Mouse (Mus musculus) liver, embryonic 12.5 days (tissue): ENCODE results near the gene 4930539E08Rik. TPM values are rescaled to one million over a fixed set of nuclear protein-coding genes. Genes with fewer than 3 reads are reported as not detected.

Experiments used
- ATAC-seq: fragments of 200-750 bp; cut with Nextera tagmentation; 2 replicates; pipeline ENCODE4 v1.8.0; 2017; ENCODE audit warnings: moderate number of reproducible peaks, mild to moderate bottlenecking, moderate library complexity
- H3K27ac ChIP-seq: fragments of 300-500 bp; sonication (generic); 2 replicates; pipeline ENCODE4 v1.5.1; 2016; ENCODE audit warnings: mild to moderate bottlenecking
- H3K27me3 ChIP-seq: fragments of 300-500 bp; sonication (generic); replicated peaks from 2 replicates; pipeline ENCODE4 v1.6.1; 2016; ENCODE audit warnings: mild to moderate bottlenecking, moderate library complexity
- H3K36me3 ChIP-seq: fragments of 300-500 bp; sonication (generic); 2 replicates; pipeline ENCODE4 v1.6.1; 2016; ENCODE audit warnings: mild to moderate bottlenecking, moderate library complexity
- H3K4me1 ChIP-seq: fragments of 300-500 bp; sonication (generic); 2 replicates; pipeline ENCODE4 v1.6.1; 2016
- H3K4me2 ChIP-seq: fragments of 300-500 bp; sonication (generic); 2 replicates; pipeline ENCODE4 v1.6.1; 2016; ENCODE audit warnings: mild to moderate bottlenecking, moderate library complexity
- H3K4me3 ChIP-seq: fragments of 300-500 bp; sonication (generic); 2 replicates; pipeline ENCODE4 v1.5.1; 2016; ENCODE audit warnings: mild to moderate bottlenecking, moderate library complexity
- H3K9ac ChIP-seq: fragments of 300-500 bp; sonication (generic); 2 replicates; pipeline ENCODE4 v1.6.1; 2016; ENCODE audit warnings: mild to moderate bottlenecking, moderate library complexity
- H3K9me3 ChIP-seq: fragments of 300-500 bp; sonication (generic); replicated peaks from 2 replicates; pipeline ENCODE4 v1.6.1; 2016; ENCODE audit warnings: mild to moderate bottlenecking, moderate library complexity
- WGBS: fragments of 180-500 bp; shearing (Covaris S2); methylation state at CpG from one replicate; pipeline ENCODE4 v1.1.7; 2016; ENCODE audit not compliant: insufficient replicate concordance; 5-methylcytosine and 5-hydroxymethylcytosine counted together
- polyA plus RNA-seq: library from polyadenylated mRNA; unstranded; fragments of >200 nt; fragmentation: Nextera tagmentation; extraction: Ambion mirVana; gene quantifications from 2 replicates; pipeline ENCODE4 v1.2.1, GENCODE M21; 2016

4930539E08Rik gene
- polyA plus RNA-seq, 1 experiment from 2014 or later: 0.17 TPM

- H3K27ac ChIP-seq: no peak overlapping the region
- H3K4me1 ChIP-seq: 0 out of 2 replicates have a peak, but pooled peaks cover 5% of the 10 kb centered on the region
- H3K9ac ChIP-seq: no peak overlapping the region
- 55% methylated on average over 9 of the region's 9 CpGs for WGBS
- no peak overlapping the region for H3K4me2 ChIP-seq
- no peaks in the 10 kb centered on the region for H3K9me3 ChIP-seq
- peaks cover 22% of the 10 kb centered on the region; the same call in 1 of the 2 replicates for H3K27me3 ChIP-seq
- H3K36me3 ChIP-seq: no peaks in the 10 kb centered on the region
- H3K4me3 ChIP-seq: no peak overlapping the region
- no peak for ATAC-seq
Measured at GRCm38 (mm10) chr17:28869412-28870110, 45.6 kb downstream of the 4930539E08Rik start.

GRCm38 (mm10) chr17:28867381-28867780, 47.7 kb downstream of the 4930539E08Rik start:
- ATAC-seq: no peak
- Histone ChIP-seq H3K36me3 (no peaks in the 10 kb centered on the region), H3K4me3 (no peak overlapping the region), H3K4me2 (no peak overlapping the region), H3K27me3 (0 out of 2 replicates have a peak, but pooled peaks cover 15% of the 10 kb centered on the region), H3K9me3 (no peaks in the 10 kb centered on the region), H3K4me1 (0 out of 2 replicates have a peak, but pooled peaks cover 5% of the 10 kb centered on the region), H3K27ac (no peak overlapping the region), H3K9ac (no peak overlapping the region)
- WGBS: 53% methylated on average over 4 of the region's 4 CpGs

GRCm38 (mm10) chr17:28866921-28867320, 48.2 kb downstream of the 4930539E08Rik start:
- no peak overlapping the region for H3K4me2 ChIP-seq
- no peak overlapping the region for H3K9ac ChIP-seq
- no peaks in the 10 kb centered on the region for H3K36me3 ChIP-seq
- H3K4me1 ChIP-seq: 0 out of 2 replicates have a peak, but pooled peaks cover 5% of the 10 kb centered on the region
- no peak overlapping the region for H3K4me3 ChIP-seq
- ATAC-seq: no peak
- H3K27ac ChIP-seq: no peak overlapping the region
- H3K27me3 ChIP-seq: 0 out of 2 replicates have a peak, but pooled peaks cover 16% of the 10 kb centered on the region
- no peaks in the 10 kb centered on the region for H3K9me3 ChIP-seq

GRCm38 (mm10) chr17:28864464-28864863, 50.7 kb downstream of the 4930539E08Rik start:
- Histone ChIP-seq H3K4me3 (no peak overlapping the region), H3K4me2 (no peak overlapping the region), H3K27ac (no peak overlapping the region), H3K27me3 (peaks cover 15% of the 10 kb centered on the region; the same call in 1 of the 2 replicates), H3K36me3 (no peaks in the 10 kb centered on the region), H3K4me1 (0 out of 2 replicates have a peak, but pooled peaks cover 2% of the 10 kb centered on the region), H3K9me3 (no peaks in the 10 kb centered on the region), H3K9ac (no peak overlapping the region)
- 64% methylated on average over 6 of the region's 6 CpGs for WGBS
- ATAC-seq: no peak

GRCm38 (mm10) chr17:28863926-28864325, 51.2 kb downstream of the 4930539E08Rik start:
- no peak for ATAC-seq
- no peak overlapping the region for H3K27ac ChIP-seq
- no peak overlapping the region for H3K4me3 ChIP-seq
- H3K4me1 ChIP-seq: no peaks in the 10 kb centered on the region
- H3K4me2 ChIP-seq: no peak overlapping the region
- 45% methylated on average over 7 of the region's 7 CpGs for WGBS
- no peaks in the 10 kb centered on the region for H3K9me3 ChIP-seq
- peaks cover 17% of the 10 kb centered on the region for H3K27me3 ChIP-seq
- no peaks in the 10 kb centered on the region for H3K36me3 ChIP-seq
- no peak overlapping the region for H3K9ac ChIP-seq

- Histone ChIP-seq H3K4me3 (no peak within 1 kb of the TSS), H3K9me3 (peaks cover 4% of the 10 kb centered on the region; the same call in 1 of the 2 replicates), H3K4me1 (0 out of 2 replicates have a peak, but pooled peaks cover 8% of the 10 kb centered on the region), H3K27me3 (peaks cover 36% of the 10 kb centered on the region), H3K27ac (no peak within 1 kb of the TSS), H3K36me3 (no peaks in the 10 kb centered on the region), H3K9ac (no peak within 1 kb of the TSS), H3K4me2 (no peak within 1 kb of the TSS)
- WGBS: 31% methylated on average over 12 of the region's 12 CpGs
- 0 out of 2 replicates have a peak, but pooled peaks have one; percentile 13 for ATAC-seq
Measured at GRCm38 (mm10) chr17:28858205-28858604, 56.9 kb downstream of the 4930539E08Rik start, which contains the start of gene Pnpla1. Gene Pnpla1 (plus strand): TSS chr17:28858411.

- no peak overlapping the region for H3K4me3 ChIP-seq
- no peak overlapping the region for H3K9ac ChIP-seq
- H3K27me3 ChIP-seq: peaks cover 33% of the 10 kb centered on the region
- no peak for ATAC-seq
- no peaks in the 10 kb centered on the region for H3K36me3 ChIP-seq
- WGBS: 39% methylated on average over 3 of the region's 3 CpGs
- H3K4me1 ChIP-seq: 0 out of 2 replicates have a peak, but pooled peaks cover 8% of the 10 kb centered on the region
- H3K9me3 ChIP-seq: peaks cover 4% of the 10 kb centered on the region; the same call in 1 of the 2 replicates
- no peak overlapping the region for H3K4me2 ChIP-seq
- H3K27ac ChIP-seq: no peak overlapping the region
Measured at GRCm38 (mm10) chr17:28856030-28856429, 59.1 kb downstream of the 4930539E08Rik start.

- no peak overlapping the region for H3K9ac ChIP-seq
- no peaks in the 10 kb centered on the region for H3K36me3 ChIP-seq
- H3K4me2 ChIP-seq: no peak overlapping the region
- H3K4me1 ChIP-seq: 0 out of 2 replicates have a peak, but pooled peaks cover 8% of the 10 kb centered on the region
- H3K27ac ChIP-seq: no peak overlapping the region
- ATAC-seq: no peak
- H3K27me3 ChIP-seq: peaks cover 33% of the 10 kb centered on the region
- no peak overlapping the region for H3K4me3 ChIP-seq
- WGBS: 62% methylated on average over 9 of the region's 9 CpGs
- peaks cover 4% of the 10 kb centered on the region; the same call in 1 of the 2 replicates for H3K9me3 ChIP-seq
Measured at GRCm38 (mm10) chr17:28855166-28855885, 59.8 kb downstream of the 4930539E08Rik start.

- no peak for ATAC-seq
- Histone ChIP-seq H3K27ac (no peak overlapping the region), H3K9ac (no peak overlapping the region), H3K27me3 (peaks cover 27% of the 10 kb centered on the region), H3K4me1 (0 out of 2 replicates have a peak, but pooled peaks cover 8% of the 10 kb centered on the region), H3K4me3 (no peak overlapping the region), H3K36me3 (no peaks in the 10 kb centered on the region), H3K9me3 (peaks cover 4% of the 10 kb centered on the region; the same call in 1 of the 2 replicates), H3K4me2 (no peak overlapping the region)
- WGBS: 62% methylated on average over 7 of the region's 7 CpGs
Measured at GRCm38 (mm10) chr17:28854377-28854776, 60.7 kb downstream of the 4930539E08Rik start.

- H3K4me3 ChIP-seq: no peak overlapping the region
- H3K9ac ChIP-seq: no peak overlapping the region
- no peaks in the 10 kb centered on the region; the same call in 1 of the 2 replicates for H3K27me3 ChIP-seq
- H3K4me2 ChIP-seq: no peak overlapping the region
- H3K36me3 ChIP-seq: no peaks in the 10 kb centered on the region
- WGBS: 81% methylated on average over 5 of the region's 5 CpGs
- no peak for ATAC-seq
- H3K27ac ChIP-seq: no peak overlapping the region
- H3K4me1 ChIP-seq: peaks cover 28% of the 10 kb centered on the region
- H3K9me3 ChIP-seq: no peaks in the 10 kb centered on the region
Measured at GRCm38 (mm10) chr17:28850511-28850910, 64.6 kb downstream of the 4930539E08Rik start.

GRCm38 (mm10) chr17:28846974-28847617, 68.0 kb downstream of the 4930539E08Rik start:
- Histone ChIP-seq H3K9me3 (0 out of 2 replicates have a peak, but pooled peaks cover under 1% of the 10 kb centered on the region), H3K4me3 (no peak overlapping the region), H3K4me2 (peak overlapping the region; percentile 49), H3K36me3 (0 out of 2 replicates have a peak, but pooled peaks cover under 1% of the 10 kb centered on the region), H3K9ac (peak overlapping the region; percentile 42), H3K4me1 (peaks cover 26% of the 10 kb centered on the region), H3K27ac (peak overlapping the region; percentile 18; the same call in 1 of the 2 replicates), H3K27me3 (no peaks in the 10 kb centered on the region)
- ATAC-seq: peak; percentile 84
- 21% methylated on average over 11 of the region's 11 CpGs for WGBS
